Comparison of ENCODE assay signal across 20 mouse cellular contexts in the genomic region with DNA sequence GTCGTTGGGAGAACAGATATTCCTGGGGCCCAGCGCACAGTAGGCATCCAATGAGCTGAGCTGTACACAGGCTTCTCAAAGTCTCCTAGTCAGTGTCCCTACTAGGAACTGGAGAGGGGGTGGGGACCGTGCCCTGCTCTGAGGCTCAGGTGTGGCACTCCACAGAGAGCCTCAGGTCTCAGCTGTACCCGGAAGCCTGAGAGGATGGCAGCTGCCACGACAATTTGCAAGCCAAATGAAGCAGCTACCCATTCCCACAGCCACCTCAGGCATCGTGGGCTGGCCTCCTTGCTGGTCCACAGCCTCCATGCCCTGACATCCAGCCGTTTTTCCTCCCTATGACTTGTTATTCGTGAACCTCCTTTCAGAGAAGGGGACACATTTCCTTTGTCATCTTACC.
DNase-seq lines count a peak whose midpoint lies in the region; ATAC-seq and TF ChIP-seq lines count a peak whose summit lies in the region.
"Had no signal": no experiment of that assay in that cellular context is flagged by ENCODE, and none has a peak within 500 bp of the region (broad histone marks: within the 10 kb centered on the region; RNA-seq: fewer than 3 reads in every experiment).

No protein-coding gene starts in this region.

- no peak overlapping the region for H3K4me3 ChIP-seq in cerebellum, adult 2 months (replicated peaks; ENCODE audit: insufficient read depth, low read depth, low read length)
- H3K4me3 ChIP-seq in hindbrain, embryonic 13.5 days: no peak overlapping the region
- H3K4me3 ChIP-seq in hindbrain, embryonic 14.5 days (replicated peaks; ENCODE audit: low read length): no peak overlapping the region
- H3K4me3 ChIP-seq in midbrain, postnatal 0 days (ENCODE audit: low read depth, low read length): no peak overlapping the region
- H3K4me3 ChIP-seq: embryonic facial prominence, embryonic 13.5 days; liver, embryonic 13.5 days; lung, embryonic 15.5 days had no signal

- H3K4me2 ChIP-seq in hindbrain, embryonic 13.5 days: no peak overlapping the region
- H3K4me2 ChIP-seq in hindbrain, embryonic 14.5 days (replicated peaks): no peak overlapping the region
- H3K4me2 ChIP-seq in midbrain, postnatal 0 days (ENCODE audit: low read depth, low read length, poor library complexity, severe bottlenecking): no peak overlapping the region
- H3K4me2 ChIP-seq: embryonic facial prominence, embryonic 13.5 days; heart, embryonic 11.5 days; liver, embryonic 13.5 days; lung, embryonic 15.5 days had no signal

- TF ChIP-seq CTCF in cerebellum, adult 2 months (IDR thresholded peaks at IDR 0.05; ENCODE audit: borderline replicate concordance, insufficient read depth, low read depth, low read length): no peak
- TF ChIP-seq CTCF in midbrain, postnatal 0 days (IDR thresholded peaks at IDR 0.05): no peak

- H3K27ac ChIP-seq in cerebellum, adult 2 months (ENCODE audit: insufficient read depth, low read length): no peak overlapping the region
- no peak overlapping the region for H3K27ac ChIP-seq in hindbrain, embryonic 13.5 days
- H3K27ac ChIP-seq in hindbrain, embryonic 14.5 days: no peak overlapping the region
- no peak overlapping the region for H3K27ac ChIP-seq in midbrain, postnatal 0 days (ENCODE audit: low read depth, low read length)
- H3K27ac ChIP-seq: embryonic facial prominence, embryonic 13.5 days; liver, embryonic 13.5 days; lung, embryonic 15.5 days had no signal

- peaks cover 9% of the 10 kb centered on the region; the same call in 1 of the 2 replicates for H3K4me1 ChIP-seq in cerebellum, adult 2 months (ENCODE audit: control insufficient read depth, insufficient read depth, low read length)
- peaks cover 24% of the 10 kb centered on the region for H3K4me1 ChIP-seq in hindbrain, embryonic 13.5 days (replicated peaks)
- no peaks in the 10 kb centered on the region for H3K4me1 ChIP-seq in hindbrain, embryonic 14.5 days (replicated peaks; ENCODE audit: control insufficient read depth, insufficient read depth, low read length)
- H3K4me1 ChIP-seq in midbrain, postnatal 0 days (ENCODE audit: insufficient read depth, low read length): no peaks in the 10 kb centered on the region
- H3K4me1 ChIP-seq: liver, embryonic 13.5 days; lung, embryonic 15.5 days had no signal

- ATAC-seq in hindbrain, embryonic 13.5 days (ENCODE audit: low FRiP score): no peak
- ATAC-seq in hindbrain, embryonic 14.5 days (ENCODE audit: low FRiP score): no peak
- no peak for ATAC-seq in midbrain, postnatal 0 days (ENCODE audit: low FRiP score)

- TF ChIP-seq POLR2A in cerebellum, adult 2 months (IDR thresholded peaks at IDR 0.05; ENCODE audit: borderline replicate concordance, insufficient read depth, low read length): no peak

- H3K36me3 ChIP-seq in hindbrain, embryonic 13.5 days: no peaks in the 10 kb centered on the region
- H3K36me3 ChIP-seq in hindbrain, embryonic 14.5 days (replicated peaks; ENCODE audit: control insufficient read depth, insufficient read depth): no peaks in the 10 kb centered on the region
- no peaks in the 10 kb centered on the region for H3K36me3 ChIP-seq in midbrain, postnatal 0 days (ENCODE audit: insufficient read depth, low read length)
- H3K36me3 ChIP-seq: embryonic facial prominence, embryonic 13.5 days; liver, embryonic 13.5 days; lung, embryonic 15.5 days had no signal

- H3K27me3 ChIP-seq in cerebellum, adult 2 months (ENCODE audit: control insufficient read depth, insufficient read depth, low read length): no peaks in the 10 kb centered on the region
- H3K27me3 ChIP-seq in hindbrain, embryonic 13.5 days: peaks cover 12% of the 10 kb centered on the region
- H3K27me3 ChIP-seq in hindbrain, embryonic 14.5 days (ENCODE audit: control insufficient read depth, insufficient read depth, low read length): no peaks in the 10 kb centered on the region
- no peaks in the 10 kb centered on the region for H3K27me3 ChIP-seq in midbrain, postnatal 0 days (ENCODE audit: insufficient read depth, low read length)
- H3K27me3 ChIP-seq: liver, embryonic 13.5 days; lung, embryonic 15.5 days had no signal

- WGBS in cerebellum, adult 2 months: 40% methylated on average over 8 of the region's 8 CpGs
- 36% methylated on average over 8 of the region's 8 CpGs for WGBS in hindbrain, embryonic 13.5 days
- WGBS in hindbrain, embryonic 14.5 days: 33% methylated on average over 8 of the region's 8 CpGs
- WGBS in midbrain, postnatal 0 days: 32% methylated on average over 8 of the region's 8 CpGs

- no peaks in the 10 kb centered on the region for H3K9me3 ChIP-seq in hindbrain, embryonic 13.5 days
- no peaks in the 10 kb centered on the region for H3K9me3 ChIP-seq in hindbrain, embryonic 14.5 days (ENCODE audit: control insufficient read depth, low read length)
- H3K9me3 ChIP-seq in midbrain, postnatal 0 days (ENCODE audit: low read length): no peaks in the 10 kb centered on the region
- H3K9me3 ChIP-seq: embryonic facial prominence, embryonic 13.5 days; liver, embryonic 13.5 days; lung, embryonic 15.5 days had no signal

- 0 out of 2 replicates have a peak overlapping the region, but pooled peaks have one; percentile 1 for H3K9ac ChIP-seq in hindbrain, embryonic 13.5 days
- no peak overlapping the region for H3K9ac ChIP-seq in hindbrain, embryonic 14.5 days
- 0 out of 2 replicates have a peak overlapping the region, but pooled peaks have one; percentile 19 for H3K9ac ChIP-seq in midbrain, postnatal 0 days (replicated peaks; ENCODE audit: low read length, poor library complexity, severe bottlenecking)
- H3K9ac ChIP-seq: embryonic facial prominence, embryonic 13.5 days; liver, embryonic 13.5 days; lung, embryonic 15.5 days had no signal

- peak; percentile 29 to 40 for DNase-seq in cerebellum, adult 2 months
- no peak for DNase-seq in cerebellum, adult 9-10 months
- no peak for DNase-seq in hindbrain, embryonic 14.5 days (ENCODE audit: low spot score)
- peak; percentile 41 for DNase-seq in retina, postnatal 1 day
- no peak for DNase-seq in retina, embryonic 14.5 days (ENCODE audit: low spot score)
- no peak for DNase-seq in midbrain, postnatal 0 days (ENCODE audit: low spot score)
- DNase-seq in neural tube, embryonic 10.5 days (ENCODE audit: extremely low spot score, low spot score): no peak
- DNase-seq: adrenal gland, adult 2 months; gastrocnemius, postnatal 25 days; heart, postnatal 14 days; kidney, adult 2 months; kidney, postnatal 36 days; layer of hippocampus, adult 9-11 months; liver, embryonic 13.5 days; spleen, adult 18-20 months; thymus, adult 18-20 months had no signal

Comparison
In these comparisons a context has a peak if more than half of its experiments do, and no peak if none do; other contexts are left out.
1. DNase-seq: peak in cerebellum, adult 2 months (2 of 2) and retina, postnatal 1 day (single experiment); none in cerebellum, adult 9-10 months (single experiment), hindbrain, embryonic 14.5 days (single experiment), retina, embryonic 14.5 days (single experiment), midbrain, postnatal 0 days (single experiment) and neural tube, embryonic 10.5 days (single experiment).